Comparison of ENCODE assay signal across 1 mouse cellular context in genomic region chr13:24943303-24943702, GRCm38 (mm10).
TF ChIP-seq lines count a peak whose summit lies in the region.

No protein-coding gene starts in this region.

TF ChIP-seq in CH12.LX, 34 proteins besides CTCF, POLR2A, EP300 and RAD21 (continued from another document):
- TF ChIP-seq MEF2A (IDR thresholded peaks at IDR 0.05; ENCODE audit: borderline replicate concordance, low read depth, low read length) (no peak), ZMIZ1 (IDR thresholded peaks at IDR 0.05; ENCODE audit: low read depth, low read length) (no peak)
TF ChIP-seq in CH12.LX: peak in this region for 0.
